Mouse (Mus musculus): ENCODE measurements at regions not wholly inside any gene's neighbourhood (a gene's known extent, or its start where the extent isn't known, plus 50 kb on each side); places are given as distances from the start of the nearest gene placed in this dataset.

DNA sequence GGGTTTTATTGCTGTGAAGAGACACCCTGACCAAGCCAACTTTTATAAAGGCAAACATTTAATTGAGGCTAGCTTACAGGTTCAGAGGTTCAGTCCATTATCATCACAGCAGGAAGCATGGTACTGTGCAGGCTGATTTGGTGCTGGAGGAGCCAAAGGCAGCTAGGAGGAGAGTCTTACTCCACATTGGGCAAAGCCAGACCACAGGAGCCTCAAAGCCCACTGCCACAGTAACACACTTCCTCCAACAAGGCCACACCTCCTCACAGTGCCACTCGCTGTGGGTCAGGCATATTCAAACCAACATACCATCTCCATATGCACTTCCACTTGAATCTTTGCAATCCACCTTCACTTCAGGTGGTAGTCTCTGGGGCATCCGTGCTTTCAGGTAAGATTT, 70.4 kb upstream of the Zmat1 start:
- no peak for DNase-seq
- TF ChIP-seq CTCF (IDR thresholded peaks at IDR 0.05; ENCODE audit: insufficient read depth, low read length) (no peak), POLR2A (IDR thresholded peaks at IDR 0.05; ENCODE audit: borderline replicate concordance, extremely low read depth, low read depth, low read length) (no peak)
- 69% methylated on average over 2 of the region's 2 CpGs for WGBS
- no peaks in the 10 kb centered on the region for H3K4me1 ChIP-seq (ENCODE audit: control insufficient read depth, insufficient read depth, low read length)
- H3K4me3 ChIP-seq (replicated peaks; ENCODE audit: extremely low read depth, low read depth, low read length) = no peak overlapping the region

DNA sequence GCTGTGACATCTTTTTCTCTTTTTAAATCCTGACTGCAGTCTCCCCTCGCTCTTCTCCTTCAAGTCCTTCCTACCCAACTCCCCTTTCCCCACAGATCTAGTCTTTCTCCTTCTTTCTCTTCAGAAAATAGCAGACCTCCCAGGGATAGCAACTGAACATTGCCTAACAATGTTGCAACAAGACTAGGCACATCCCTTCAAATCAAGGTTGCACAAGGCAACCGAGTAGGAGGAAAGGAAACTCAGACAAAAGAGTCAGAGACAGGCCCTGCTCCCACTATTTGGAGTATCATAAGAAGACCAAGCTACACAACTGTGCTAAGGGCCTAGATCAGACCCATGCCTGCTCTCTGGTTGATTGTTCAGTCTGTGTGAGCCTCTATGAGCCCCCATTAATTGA, 66.9 kb upstream of the Zmat1 start:
- Histone ChIP-seq H3K4me3 (replicated peaks; ENCODE audit: extremely low read depth, low read depth, low read length) (no peak overlapping the region), H3K4me1 (ENCODE audit: control insufficient read depth, insufficient read depth, low read length) (no peaks in the 10 kb centered on the region)
- 60% methylated on average over 2 of the region's 2 CpGs for WGBS
- no peak for DNase-seq
- TF ChIP-seq CTCF (IDR thresholded peaks at IDR 0.05; ENCODE audit: insufficient read depth, low read length) (no peak), POLR2A (IDR thresholded peaks at IDR 0.05; ENCODE audit: borderline replicate concordance, extremely low read depth, low read depth, low read length) (no peak)

DNA sequence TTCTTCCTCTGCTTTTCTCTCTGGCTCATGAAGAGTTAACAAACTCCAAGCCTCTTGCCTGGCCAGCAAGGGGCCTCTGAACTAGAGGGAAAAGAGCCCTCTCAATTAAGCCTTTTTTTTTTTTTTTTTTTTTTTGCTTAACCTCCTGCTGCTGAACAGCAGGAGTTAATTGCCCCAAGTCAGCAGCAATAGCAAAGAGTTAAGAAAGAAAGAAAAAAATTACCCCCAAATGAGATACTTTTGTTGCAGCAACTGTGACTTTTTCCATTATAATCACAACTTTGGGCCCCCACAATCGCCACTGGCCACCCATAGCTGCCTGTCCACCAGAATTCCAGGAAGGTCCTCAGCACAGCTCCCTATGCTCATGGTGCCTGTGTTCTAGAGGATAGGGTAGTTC, 60.4 kb upstream of the Zmat1 start:
- DNase-seq = no peak
- TF ChIP-seq CTCF (IDR thresholded peaks at IDR 0.05; ENCODE audit: insufficient read depth, low read length) (no peak), POLR2A (IDR thresholded peaks at IDR 0.05; ENCODE audit: borderline replicate concordance, extremely low read depth, low read depth, low read length) (no peak)
- Histone ChIP-seq H3K4me1 (ENCODE audit: control insufficient read depth, insufficient read depth, low read length) (no peaks in the 10 kb centered on the region), H3K4me3 (replicated peaks; ENCODE audit: extremely low read depth, low read depth, low read length) (no peak overlapping the region)
- 23% methylated on average over 1 of the region's 1 CpGs for WGBS

DNA sequence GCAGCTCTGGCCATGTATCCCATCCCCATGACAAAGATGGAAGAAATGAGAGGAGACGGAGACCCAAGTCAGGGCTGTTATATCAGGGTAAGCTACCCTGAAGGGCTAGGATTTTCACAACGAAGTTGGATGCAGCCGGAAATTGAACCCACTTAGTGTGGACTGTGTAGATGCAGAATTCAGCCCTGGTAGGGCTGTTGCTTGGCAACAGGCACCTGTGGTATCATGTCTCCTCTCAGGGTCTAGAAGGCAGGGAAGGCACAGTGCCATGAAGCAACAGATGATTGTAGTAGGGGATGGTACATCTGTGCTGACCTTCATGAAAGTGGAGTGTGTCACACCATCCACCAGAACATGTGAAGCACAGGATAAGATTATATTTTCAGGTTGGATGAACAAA, 51.2 kb upstream of the Zmat1 start:
- Histone ChIP-seq H3K4me3 (replicated peaks; ENCODE audit: extremely low read depth, low read depth, low read length) (no peak overlapping the region), H3K4me1 (ENCODE audit: control insufficient read depth, insufficient read depth, low read length) (no peaks in the 10 kb centered on the region)
- WGBS = 74% methylated on average over 3 of the region's 3 CpGs
- no peak for TF ChIP-seq CTCF (IDR thresholded peaks at IDR 0.05; ENCODE audit: insufficient read depth, low read length)
- TF ChIP-seq POLR2A (IDR thresholded peaks at IDR 0.05; ENCODE audit: borderline replicate concordance, extremely low read depth, low read depth, low read length) = no peak
- no peak for DNase-seq

DNA sequence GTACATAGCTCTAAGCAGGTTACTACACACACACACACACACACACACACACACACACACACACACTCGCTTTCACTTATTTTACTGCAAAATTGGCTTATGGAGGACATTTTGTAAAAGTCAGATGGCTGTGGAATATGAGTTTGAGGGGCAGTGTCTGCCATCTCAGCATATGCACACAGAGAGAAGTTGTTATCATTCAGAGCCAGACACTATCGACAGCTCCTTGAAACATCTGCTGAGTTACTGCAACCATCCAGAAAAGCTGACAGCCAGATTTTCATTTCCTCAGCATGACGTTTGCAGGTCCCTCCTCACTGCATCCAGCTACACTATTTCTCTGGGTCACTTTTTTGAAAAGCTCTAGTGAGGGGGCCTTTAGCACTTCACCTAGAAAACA, 49.9 kb upstream of the Zmat1 start:
- H3K4me1 ChIP-seq (ENCODE audit: control insufficient read depth, insufficient read depth, low read length) = no peaks in the 10 kb centered on the region
- DNase-seq = no peak
- no peak overlapping the region for H3K4me3 ChIP-seq (replicated peaks; ENCODE audit: extremely low read depth, low read depth, low read length)
- 51% methylated on average over 3 of the region's 3 CpGs for WGBS
- TF ChIP-seq CTCF (IDR thresholded peaks at IDR 0.05; ENCODE audit: insufficient read depth, low read length) = no peak
- TF ChIP-seq POLR2A (IDR thresholded peaks at IDR 0.05; ENCODE audit: borderline replicate concordance, extremely low read depth, low read depth, low read length) = no peak

Measured in lung, adult 2 months (tissue).